Mouse (Mus musculus): ENCODE data around the gene Hjurp.

Hjurp gene

DNA sequence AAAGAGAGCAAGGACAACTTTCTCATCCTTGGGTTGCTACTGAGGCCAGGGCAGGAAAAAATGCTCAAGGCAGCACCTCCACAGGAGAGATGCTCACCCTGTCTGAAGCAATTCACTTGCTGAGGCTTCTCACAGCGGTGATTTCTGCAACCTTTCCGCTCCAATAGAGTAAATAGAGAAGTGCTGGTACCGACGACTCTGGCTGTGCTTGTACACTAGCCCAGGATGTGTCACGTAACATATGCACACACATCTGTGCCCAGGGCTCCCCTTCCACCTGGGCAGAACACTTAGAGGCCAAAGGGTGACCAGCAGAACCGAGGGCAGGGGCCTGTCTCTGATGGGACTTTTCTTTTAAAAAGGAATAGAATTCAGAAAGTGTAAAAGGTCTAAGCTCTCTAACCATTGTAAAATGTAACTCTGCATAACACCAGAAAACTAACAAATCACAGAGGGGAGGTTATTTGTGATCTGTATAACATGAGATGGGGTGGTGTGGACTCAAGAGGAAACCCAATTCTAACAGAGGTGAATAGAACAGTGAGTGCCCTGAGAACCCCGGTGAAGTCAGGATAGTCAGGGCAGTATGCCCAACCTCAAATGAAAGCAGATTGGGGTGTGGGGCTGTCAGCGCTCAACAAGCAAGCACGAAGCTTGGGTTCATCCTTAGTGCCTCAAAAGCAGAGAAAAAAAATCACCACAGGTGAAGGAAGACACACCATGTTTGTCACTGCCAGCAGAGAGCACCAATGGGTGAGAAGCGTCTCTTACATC lies 16.6 kb downstream of the Hjurp start:
- no peak for DNase-seq (ENCODE audit: low spot score in 2 of 2)

DNA sequence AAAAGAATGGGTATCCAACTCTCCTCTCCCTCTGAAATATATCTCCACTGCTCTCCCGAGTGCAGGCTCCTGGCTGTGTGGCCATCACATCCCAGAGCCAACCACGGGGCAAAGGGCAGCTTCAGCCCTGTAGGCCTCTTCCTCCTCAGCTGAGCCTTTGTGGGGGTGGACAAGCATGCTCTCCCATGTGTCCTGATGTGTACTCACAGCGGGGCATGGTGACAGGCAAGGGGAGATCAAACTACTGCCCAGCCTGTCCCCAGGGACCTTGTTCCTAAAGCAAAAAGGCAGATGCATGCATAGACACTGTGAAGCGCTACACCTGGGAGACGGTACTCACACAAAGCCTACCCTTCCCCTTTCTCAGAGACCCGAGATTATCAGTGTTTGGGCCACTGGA lies 17.3 kb downstream of the Hjurp start:
- DNase-seq (ENCODE audit: low spot score in 2 of 2), result no peak

DNA sequence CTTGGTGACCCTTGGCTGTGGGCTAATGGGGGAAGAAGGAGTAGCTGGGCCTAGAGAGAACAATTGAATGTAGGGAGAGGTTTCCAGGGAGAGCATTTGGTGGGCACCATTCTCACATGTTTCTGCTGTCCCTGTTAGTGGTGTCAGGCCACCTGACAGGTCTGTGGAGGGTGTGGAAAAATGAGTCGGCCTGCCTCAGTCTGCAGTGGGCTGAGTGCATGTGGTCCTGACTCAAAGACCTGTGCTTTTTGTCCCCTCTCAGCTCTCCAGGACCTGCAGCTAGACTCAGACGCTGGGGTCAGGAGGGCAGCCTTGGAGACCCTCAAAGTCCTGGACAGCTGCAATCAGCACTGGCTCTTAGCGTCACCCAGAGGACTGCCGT lies 17.8 kb downstream of the Hjurp start:
- DNase-seq (ENCODE audit: low spot score in 2 of 2), result no peak

DNA sequence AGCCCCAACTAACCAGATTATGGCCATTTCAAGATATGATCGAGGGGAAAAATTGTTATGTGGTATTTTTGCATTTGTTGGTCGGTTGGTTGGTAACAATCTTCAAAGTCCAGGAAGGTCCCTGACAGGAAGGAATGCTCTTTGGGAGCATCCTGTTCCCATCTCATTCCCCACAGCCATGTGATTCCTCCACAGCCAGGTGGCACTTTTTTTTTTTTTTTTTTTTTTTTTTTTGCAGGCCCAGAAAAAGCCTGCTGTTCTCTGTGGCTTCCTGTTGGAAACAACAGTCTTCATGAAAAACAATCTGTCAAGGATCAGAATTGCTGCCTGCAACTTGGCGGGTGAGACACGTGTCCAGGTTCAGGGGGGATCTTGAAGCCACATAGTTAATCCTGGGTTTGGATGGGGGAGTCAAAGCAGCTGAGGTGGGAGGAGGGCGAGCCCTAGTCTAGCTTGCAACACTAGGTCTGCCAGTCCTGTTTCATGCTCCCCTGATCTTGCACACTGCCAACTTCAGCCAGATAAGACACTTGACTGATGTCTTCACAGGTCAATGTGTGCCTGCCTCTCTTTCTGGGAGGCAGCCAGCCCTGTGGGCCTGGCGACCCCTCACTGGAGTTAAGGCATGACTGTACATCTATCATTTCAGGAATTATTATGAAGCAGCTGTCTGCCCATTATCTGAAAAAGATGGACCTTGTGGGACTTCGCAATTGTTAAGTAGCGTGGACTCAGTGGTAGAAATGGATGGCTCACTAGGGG lies 18.4 kb downstream of the Hjurp start:
- no peak for DNase-seq (ENCODE audit: low spot score in 2 of 2)

DNA sequence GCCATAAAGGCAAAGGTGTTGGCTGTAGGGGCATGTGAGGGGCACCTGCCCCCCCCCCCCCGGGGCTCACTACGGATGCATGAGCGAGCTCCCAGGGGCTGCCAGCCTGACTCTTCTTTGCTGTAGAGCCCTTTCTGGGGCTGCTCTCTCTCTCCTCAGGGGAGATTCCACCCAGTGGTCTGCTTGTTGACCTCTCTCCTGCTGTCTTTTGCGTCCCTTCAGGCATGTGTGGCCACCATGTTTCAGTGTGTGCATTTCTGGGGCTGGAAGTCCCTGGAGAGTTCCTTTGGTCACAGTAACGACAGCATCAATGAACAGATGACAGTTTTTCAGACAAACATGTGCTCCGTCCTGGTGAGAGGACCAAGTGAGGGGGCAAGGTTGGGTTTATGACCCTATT lies 19.1 kb downstream of the Hjurp start:
- no peak for DNase-seq (ENCODE audit: low spot score in 2 of 2)

DNA sequence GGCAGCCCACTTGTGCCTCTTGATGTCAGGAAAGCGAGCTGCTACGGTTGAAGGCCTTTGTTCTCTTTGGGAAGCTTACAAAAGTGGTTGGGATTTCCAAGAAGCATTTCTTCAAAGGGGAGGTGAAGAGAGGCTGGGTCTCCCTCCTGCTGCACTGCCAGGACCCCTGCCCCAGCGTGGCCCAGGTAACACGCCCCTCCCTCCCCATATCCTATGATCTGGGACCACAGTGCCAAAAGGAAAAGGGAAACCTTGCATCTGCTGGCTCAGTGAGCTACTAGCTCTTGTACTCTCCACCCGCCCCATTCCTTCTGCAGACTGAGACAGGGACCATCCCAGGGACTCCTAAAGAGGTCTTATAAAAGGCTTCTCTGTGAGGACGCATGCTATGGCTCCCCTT lies 19.8 kb downstream of the Hjurp start:
- no peak for DNase-seq (ENCODE audit: low spot score in 2 of 2)

DNA sequence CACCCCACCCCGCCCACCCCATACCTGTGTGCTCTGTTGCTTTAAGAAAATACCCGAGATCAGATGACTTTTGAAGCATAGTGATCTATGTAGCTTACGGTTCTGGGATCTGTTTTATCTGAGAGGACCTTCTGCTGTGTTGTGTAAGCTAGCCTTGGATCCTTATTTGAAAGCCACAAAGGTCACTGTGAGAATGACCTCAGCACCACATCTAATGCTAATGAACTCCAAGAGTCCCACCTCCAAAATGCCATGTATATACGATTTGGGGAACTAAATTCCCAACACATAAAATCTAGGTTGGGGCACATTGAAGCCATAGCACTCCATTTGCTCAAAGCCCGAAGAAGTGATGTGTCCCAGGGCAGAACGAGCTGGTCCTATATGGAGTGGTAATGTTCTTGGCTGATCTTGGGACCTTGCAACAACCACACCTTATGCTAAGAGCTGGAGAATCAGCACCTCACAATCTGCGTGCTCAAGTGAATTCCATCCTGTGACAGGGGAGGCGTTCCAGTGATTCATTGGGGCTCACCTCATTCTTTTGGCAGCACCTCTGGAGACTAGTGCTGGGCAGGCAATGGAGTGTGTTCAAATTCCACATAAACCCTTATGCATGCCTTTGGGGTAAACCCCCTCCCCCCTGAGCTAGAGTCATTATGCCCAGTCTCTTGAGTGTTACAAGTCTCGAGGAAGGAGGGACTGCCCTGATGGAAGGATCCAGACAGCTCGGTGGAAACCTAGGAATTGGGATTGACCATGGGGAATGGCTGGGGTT lies 20.4 kb downstream of the Hjurp start:
- DNase-seq (ENCODE audit: low spot score in 2 of 2), result no peak

DNA sequence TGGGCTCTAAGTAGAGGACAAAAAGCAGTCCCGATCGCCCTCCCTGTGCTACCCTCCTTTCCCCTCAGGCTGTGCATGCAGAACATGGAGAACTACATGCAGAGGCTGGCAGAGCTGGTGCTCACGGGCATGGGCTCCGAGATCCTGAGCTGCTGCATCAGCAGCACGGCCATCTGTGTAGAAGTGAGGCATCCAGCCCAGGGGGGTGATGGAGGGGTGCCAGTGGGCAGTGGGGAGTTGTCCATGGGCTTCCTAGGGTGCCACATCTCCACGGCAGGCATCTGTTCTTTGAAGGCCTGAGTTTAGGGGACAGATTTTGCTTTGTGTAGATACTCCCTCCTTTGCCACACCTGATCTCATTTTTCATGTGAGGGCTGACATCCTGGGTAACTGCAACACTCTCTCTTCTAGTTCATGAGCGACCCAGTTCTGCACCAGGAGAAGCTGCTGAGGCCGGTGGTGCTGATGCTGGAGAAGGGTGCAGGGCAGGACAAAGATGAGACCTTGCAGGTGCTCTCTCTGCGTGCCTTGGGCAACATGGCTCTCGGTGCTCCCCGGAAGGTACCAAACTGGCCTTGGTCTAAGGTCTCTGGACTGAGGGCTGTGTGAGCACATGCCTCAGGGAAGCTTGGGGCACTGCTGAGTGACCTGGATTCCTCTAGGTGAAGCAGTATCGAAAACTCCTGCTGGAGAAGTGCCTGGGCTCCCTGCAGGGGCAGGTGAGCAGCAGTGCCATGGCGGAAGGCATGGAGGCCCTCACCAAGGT lies 21.3 kb downstream of the Hjurp start:
- no peak for DNase-seq (ENCODE audit: low spot score in 2 of 2)

DNA sequence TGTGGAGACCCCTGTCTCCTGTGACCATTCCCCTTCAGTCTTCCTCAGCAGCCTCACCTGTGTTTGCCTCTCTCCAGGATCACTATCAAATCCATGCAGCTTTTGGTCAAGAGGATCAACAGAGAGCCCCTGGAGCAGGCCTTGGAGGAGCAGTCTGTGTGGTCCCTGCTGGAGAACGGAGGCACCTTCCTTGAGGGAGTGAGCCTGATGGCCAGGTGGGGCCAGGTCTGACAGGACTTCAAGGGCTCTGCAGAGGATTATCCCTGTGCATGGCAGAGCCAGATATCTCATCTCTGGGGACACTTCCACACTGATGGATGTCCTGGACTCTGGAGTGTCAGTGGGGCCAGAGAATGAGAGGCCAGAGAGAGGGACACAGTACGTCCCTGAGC lies 22.0 kb downstream of the Hjurp start:
- no peak for DNase-seq (ENCODE audit: low spot score in 2 of 2)

DNA sequence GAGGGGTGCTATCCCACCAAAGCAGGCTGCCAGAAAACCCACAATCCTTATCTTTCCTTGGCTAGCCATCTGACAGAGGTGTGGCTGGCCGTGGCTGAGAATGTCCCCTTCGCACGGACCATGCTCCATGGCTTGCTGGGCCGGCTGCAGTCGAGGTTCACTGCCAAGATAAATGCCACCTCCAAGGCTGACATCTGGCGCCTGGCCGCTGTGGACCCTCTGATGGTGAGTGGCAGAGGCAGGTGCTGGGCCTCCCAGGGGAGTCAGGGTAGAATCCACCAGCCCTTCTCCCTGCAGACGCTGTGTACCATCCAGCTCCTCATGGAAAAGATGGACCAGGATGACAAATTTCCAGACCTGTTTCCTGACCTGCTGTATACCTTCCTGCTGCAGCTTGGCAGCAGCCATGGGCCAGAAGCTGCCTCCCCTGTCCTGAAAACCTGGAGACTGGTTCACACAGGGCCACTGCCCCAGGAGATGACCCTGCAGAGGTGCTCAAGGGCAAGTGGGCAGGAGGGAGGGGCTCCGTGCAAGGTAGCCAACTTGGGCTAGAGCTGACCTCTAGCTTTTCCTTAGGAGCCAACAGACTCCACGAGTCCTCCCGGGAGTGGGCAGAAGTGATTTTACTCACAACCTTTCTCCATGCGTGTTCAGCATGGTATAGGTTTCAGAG lies 22.5 kb downstream of the Hjurp start:
- DNase-seq (ENCODE audit: low spot score in 2 of 2), result no peak

DNA sequence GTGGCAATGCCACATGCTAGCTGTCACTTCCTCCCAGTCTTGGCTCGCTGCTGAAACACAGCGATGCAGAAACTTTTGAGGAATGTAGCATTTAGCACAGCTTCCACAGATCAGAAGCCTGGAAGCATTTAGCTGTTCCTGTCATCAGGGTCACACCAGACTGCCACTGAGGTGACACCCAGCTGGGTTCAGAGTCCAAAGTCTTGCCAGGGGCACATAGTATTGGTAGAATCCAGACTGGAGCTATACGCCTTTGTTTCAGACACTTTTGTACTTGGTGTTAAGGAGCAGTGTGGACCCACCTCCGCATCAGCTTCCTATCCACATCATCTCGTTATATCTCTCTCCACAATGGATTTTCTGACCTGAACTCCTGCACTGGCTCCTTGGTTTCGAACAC lies 23.9 kb downstream of the Hjurp start:
- no peak for DNase-seq (ENCODE audit: low spot score in 2 of 2)

DNA sequence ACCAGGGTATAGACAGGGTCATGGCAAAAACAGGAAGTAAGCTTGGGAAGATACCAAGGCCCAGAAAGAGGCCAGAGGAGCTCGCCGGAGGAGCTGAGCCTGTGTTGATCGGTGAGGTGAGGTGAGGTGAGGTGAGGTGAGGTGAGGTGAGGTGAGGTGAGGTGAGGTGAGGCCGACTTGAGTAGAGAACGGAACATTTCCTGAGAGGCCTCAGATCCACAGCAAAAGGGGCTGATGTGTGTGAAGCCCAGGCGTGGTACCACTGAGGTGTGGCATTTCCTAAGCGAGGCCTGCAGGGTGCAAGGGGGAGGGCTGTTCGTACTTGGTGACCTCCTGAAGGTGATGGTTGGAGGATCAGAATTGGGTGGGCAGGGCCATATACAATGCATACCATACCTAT lies 24.3 kb downstream of the Hjurp start:
- no peak for DNase-seq (ENCODE audit: low spot score in 2 of 2)

DNA sequence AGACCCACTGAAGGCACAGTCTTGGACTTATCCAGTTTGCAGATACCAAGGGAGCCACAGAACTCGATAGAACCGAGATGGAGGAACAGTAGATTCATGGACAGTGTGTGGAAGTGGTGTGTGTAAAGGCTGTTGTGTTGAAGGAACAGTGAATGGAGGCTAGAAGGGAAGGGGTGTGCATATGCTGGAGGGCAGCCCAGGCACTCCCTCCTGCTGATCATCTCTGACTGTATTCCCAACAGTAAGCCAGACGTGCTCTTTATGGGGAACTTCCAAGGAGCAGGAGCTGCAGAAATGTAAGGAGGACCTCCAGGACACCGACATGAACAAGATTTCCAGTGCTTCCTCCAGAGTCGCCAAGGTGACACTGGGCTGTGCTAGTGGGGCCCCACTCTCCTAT lies 27.4 kb downstream of the Hjurp start:
- no peak for DNase-seq (ENCODE audit: low spot score in 2 of 2)

DNA sequence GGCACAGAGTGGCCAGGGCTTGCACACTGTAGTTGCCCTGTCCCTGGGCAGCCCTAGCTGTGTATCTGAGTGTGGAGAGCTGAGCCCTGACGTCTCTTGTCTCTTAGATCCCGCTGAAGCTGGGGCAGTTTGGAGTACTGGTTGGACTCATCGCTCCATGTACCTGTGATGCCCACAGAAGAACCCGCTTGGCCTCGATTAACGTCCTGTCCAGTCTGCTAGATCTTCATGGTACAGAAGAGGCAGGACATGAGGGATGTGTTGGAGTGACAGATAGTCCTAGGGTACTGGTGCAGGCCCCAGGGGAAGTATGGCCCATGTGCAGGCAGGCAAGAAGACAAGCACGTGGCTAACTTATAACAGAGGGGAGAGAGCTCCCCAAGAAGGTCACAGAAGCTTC lies 27.8 kb downstream of the Hjurp start:
- no peak for DNase-seq (ENCODE audit: low spot score in 2 of 2)

DNA sequence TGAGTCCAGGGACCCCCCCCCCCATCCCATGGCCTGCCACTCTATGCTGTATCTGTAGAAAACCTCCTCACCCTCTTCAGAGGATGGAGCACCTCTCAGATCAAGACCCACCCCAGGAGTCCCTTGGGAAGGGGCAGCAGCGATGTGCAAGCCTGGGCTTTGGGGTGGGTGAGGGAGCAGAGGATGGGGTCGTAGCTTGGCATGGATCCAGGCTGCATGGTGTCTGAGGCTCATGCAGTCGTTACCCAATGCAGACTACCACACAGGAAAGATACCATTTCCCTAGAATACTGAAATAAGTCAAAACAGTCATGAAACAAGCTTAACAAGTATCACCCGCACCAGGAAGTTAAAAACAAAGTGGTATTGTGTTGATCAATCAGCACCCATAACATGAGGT lies 28.8 kb downstream of the Hjurp start:
- no peak for DNase-seq (ENCODE audit: low spot score in 2 of 2)

DNA sequence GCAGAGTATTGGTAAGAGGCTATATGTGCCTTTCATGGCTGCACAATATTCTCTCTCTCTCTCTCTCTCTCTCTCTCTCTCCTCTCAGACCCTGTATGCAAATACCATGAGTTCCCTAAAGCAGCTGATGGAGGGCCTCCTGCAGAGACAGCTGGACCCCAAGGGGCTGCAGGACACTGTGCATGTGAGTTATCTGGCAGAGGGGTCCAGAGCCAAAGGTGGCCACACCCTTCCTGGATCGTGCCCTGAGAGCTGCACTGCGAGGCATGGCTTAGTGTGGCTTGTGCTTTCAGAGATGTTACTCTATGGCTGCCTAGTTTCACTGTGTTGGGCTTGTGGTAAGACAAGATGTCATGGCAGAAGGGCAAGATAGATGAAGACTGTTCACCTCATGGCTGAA lies 29.8 kb downstream of the Hjurp start:
- no peak for DNase-seq (ENCODE audit: low spot score in 2 of 2)

DNA sequence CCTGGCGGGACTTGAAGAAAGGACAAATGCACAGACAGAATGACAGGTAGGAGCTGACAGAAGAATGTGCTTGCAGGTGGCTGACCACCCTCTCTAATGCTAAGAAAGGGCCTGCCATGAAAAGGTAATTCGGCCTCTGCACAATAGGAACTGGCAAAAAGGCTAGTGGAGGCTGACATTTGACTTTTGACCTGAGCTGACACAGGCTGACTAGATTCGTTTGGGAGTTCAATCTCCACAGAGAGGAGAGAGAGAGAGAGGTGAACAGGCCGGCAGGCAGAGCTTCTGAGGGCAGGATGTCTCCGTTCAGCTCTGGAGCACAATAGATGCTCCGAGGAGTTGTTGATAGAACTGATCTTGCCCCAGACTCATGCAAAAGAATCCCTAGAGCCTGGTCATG lies 31.0 kb downstream of the Hjurp start:
- DNase-seq (ENCODE audit: low spot score in 2 of 2), result no peak

DNA sequence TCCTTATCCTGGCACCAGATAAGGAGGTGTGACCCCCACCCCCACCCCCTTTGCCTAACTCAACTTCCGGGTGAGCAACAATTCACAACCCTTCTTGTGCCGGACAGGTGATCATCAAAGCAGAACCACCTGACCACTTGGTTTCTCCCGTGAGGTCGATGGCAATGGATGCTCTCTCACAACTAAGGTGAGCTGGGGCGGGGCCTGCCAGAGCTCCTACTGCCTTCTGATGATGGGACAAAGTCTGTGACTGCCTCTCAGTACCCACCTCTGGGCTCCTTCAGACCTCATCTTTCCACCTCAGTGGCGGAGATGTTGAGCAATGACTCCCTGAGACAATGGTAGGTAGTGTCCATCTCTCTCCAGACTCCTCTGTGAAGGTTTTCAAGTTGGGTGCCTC lies 31.6 kb downstream of the Hjurp start:
- DNase-seq (ENCODE audit: low spot score in 2 of 2), result no peak

DNA sequence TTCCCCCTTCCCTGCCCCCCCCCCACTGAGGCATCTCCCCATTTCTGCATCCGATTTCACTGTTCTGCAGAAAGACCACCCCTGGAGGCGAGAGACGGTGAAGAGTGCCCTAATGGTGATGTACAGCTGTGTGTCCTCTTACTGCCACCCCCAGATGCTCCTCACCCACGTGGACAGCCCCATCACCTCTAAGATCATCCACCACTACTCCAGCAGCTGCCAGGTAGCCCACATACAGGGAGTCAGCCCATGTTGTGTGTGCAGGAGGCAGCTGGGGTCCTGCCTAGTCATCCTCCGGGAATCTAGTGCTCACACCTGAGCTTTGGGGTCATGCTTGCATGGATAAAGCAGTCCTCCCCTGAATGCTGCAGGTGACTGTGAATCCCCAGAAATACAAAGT lies 33.6 kb downstream of the Hjurp start:
- DNase-seq (ENCODE audit: low spot score in 2 of 2), result no peak

DNA sequence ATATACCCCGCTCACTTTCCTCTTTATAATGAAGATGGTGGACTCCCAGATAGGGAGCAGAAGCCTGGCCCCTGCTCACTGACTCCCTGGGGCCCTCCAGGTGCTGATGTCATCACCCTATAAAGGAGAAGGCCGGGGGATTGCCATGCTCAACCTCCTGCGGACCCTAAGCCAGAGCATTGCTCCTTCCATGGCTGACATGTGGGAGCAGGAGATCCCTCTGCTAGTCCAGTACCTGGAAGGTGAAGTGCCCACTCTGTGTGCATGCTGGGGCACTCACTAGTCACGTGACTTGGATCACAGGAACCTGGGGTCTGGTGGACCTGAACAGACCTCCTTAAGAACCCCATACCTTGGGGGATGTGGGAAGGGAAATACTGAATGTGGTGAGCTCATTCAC lies 36.9 kb downstream of the Hjurp start:
- DNase-seq (ENCODE audit: low spot score in 2 of 2), result no peak

DNA sequence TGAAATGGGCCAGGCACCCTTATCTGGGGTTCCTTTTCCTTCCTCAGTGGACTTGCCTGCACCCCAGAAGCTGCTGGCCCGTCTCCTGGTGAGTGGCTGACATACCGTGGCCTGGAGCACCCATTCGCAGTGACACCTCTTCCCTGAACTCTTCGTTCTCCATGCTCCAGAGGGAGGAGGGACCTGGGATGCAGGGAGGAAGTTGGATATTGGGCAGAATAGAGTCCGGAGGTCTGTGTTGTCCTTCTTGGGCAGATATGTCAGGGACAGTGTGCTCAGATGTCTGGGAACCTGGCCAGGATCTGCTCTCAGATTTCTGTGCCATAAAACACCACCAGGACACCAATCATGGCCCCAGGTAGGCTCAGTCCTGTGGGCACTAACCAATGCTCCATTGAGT lies 37.4 kb downstream of the Hjurp start:
- no peak for DNase-seq (ENCODE audit: low spot score in 2 of 2)

DNA sequence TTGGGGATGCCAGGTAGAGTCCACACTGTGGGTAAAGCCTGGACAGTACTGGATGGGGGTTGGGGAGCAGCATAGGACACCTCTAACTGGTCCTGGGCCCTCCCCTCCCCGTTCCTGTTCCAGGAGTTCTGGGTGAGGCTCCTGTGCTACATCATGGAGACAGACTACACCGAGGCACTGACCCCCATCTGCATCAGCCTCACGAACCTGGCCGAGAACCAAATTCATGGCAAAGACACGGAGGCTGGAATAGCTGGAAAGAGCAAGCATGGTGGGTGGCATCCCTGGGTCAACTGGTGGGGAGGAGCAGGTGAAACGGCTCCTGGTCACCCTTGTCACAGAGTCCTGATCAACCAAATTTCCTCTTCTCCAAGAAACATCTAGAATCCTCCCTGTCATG lies 38.7 kb downstream of the Hjurp start:
- DNase-seq (ENCODE audit: low spot score in 2 of 2), result no peak

Data from heart, adult 9 months (tissue).